Mouse (Mus musculus) erythroid progenitor cell, adult 5-6 weeks (primary cell): Measurements from ENCODE around the gene Ppp6r2. TPM values are rescaled to one million over a fixed set of nuclear protein-coding genes. Genes with fewer than 3 reads are reported as not detected.

Experiments used
- ATAC-seq: replicated peaks from 2 replicates; pipeline ENCODE4 v1.8.0; 2016; ENCODE audit warnings: moderate number of reproducible peaks, mild to moderate bottlenecking, moderate TSS enrichment, inconsistent platforms; ENCODE audit not compliant: poor library complexity, low FRiP score, severe bottlenecking
- total RNA-seq, 2 experiments: library from RNA; stranded (forward) in 1 of 2; stranded (reverse) in 1 of 2; fragments of 150-400 nt in 1 of 2; fragments of 186-747, 209-891 nt in 1 of 2; gene quantifications; 2 replicates each; pipeline versions ENCODE4 v1.2.3 to v1.2.4; 2015 to 2017; ENCODE audit warnings: low replicate concordance in 2 of 2

Gene Ppp6r2
- total RNA-seq, 2 experiments from 2014 or later: 55.4 to 61.6 TPM

- ATAC-seq: no peak
These were observed 86.3 kb downstream of the Ppp6r2 start for GRCm38 (mm10) chr15:89297695-89298094.

DNA sequence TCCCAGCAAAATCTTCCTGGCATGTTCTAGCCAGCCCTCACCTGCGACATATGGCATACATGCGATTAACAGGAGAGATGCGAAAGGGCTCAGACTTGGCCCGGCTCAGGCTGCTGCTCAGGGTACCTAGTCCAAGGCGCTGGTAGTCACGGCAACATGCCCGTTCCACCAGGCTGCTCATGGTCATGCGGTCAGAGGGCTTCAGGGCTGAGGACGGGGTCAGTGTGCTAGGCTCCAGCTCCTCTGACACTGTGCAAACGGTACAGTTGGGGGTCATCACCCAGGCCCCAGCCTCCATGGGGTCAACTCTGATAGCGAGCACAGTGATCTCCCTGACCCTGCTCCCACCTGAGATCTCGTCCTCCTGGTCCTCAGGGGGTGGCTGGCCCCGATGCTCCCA lies 88.8 kb downstream of the Ppp6r2 start:
- ATAC-seq: no peak

- ATAC-seq: no peak
These were observed 89.2 kb downstream of the Ppp6r2 start for GRCm38 (mm10) chr15:89300600-89300999.

DNA sequence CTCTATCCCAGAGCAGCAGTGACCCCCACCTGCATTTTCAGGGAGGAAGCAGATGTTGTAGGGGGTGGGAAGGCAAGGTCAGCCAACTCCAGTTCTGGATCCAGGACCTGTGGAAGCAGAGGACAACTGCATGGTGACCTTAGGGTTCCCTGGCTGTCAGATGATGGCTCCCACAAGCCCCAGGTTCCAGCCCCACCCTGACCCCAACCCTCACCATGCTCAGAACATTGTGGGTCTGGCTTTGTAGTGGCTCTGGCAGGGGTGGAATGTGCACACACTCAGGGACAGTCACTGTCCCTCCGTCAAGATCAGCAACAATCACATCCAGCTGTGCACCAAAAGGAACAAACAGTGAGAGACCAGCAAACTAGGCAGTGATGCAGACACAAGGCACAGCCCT lies 94.6 kb downstream of the Ppp6r2 start:
- ATAC-seq: no peak

DNA sequence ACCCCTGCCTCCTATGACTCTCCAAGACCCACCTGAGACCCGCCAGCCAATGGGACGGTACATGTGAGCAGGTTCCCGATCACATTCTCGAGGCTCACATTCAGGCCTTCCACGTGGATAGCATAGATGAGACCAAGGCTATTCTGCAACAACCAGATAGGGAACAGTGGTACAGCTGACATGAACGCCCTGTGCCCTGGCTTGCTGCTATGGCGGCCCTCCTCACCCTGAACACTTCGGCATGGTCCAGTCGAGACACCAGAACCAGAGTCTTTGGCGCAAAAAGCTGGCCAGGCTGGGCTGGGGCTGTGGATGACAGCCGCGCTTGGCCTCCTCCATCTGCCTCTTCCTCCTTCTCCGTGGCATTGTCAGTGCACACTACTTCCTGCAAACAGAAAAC lies 96.1 kb downstream of the Ppp6r2 start:
- no peak for ATAC-seq

DNA sequence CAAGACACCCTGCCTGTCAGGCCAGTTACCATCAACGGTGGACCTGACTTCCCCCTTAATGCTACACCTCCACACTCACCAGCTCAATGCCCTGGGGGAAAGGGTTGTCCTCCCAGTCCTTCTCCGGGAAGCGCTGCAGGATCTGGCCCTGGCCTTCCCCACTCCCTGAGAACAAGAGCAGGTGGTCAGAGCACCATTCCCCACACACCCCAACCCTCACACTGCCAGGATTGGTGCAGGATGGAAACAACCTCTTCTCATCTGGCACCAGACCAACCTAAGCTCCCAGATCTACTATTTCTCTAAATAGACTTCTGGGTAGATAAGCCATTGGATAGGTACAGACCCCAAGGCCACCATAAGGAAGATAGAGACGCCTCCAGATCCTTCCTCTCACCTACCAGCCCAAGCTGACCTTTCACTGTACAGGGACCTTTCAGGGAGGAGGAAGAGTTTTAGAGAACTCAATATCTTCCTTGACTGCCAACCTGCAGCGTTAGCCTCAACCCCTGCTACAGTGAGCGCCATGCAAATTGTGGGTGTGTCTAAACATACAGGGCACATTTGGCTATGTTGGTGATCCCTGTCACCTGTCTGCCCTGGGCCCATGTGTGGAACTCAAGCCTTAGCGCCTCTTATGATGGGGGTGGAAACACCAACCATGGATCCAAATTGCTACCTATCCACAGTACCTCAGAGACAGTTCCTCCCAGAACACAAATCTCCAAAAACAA lies 97.2 kb downstream of the Ppp6r2 start:
- ATAC-seq: no peak

- no peak for ATAC-seq
These were observed 98.7 kb downstream of the Ppp6r2 start for GRCm38 (mm10) chr15:89309962-89310498.

DNA sequence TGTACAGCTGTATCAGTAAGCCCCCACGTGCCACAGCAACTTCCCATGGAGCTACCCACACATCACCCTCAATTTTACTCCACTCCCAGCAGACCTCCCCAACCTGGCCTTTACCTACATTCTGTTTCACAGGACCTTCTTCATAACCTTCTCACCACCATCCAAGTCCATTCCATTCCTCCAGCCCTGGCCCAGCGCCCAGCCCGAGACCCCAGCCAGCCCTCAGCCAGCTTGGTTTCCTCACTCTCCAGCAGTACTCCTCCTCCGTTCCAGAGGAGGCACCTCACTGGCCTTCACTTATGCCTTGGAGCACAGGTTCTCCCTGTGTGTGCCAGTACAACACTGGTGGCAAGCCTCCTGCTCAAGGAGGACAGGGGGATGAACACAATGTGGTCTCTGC lies 102.0 kb downstream of the Ppp6r2 start:
- ATAC-seq: no peak

GRCm38 (mm10) chr15:89314107-89314506 lies 102.8 kb downstream of the Ppp6r2 start:
- ATAC-seq: no peak

DNA sequence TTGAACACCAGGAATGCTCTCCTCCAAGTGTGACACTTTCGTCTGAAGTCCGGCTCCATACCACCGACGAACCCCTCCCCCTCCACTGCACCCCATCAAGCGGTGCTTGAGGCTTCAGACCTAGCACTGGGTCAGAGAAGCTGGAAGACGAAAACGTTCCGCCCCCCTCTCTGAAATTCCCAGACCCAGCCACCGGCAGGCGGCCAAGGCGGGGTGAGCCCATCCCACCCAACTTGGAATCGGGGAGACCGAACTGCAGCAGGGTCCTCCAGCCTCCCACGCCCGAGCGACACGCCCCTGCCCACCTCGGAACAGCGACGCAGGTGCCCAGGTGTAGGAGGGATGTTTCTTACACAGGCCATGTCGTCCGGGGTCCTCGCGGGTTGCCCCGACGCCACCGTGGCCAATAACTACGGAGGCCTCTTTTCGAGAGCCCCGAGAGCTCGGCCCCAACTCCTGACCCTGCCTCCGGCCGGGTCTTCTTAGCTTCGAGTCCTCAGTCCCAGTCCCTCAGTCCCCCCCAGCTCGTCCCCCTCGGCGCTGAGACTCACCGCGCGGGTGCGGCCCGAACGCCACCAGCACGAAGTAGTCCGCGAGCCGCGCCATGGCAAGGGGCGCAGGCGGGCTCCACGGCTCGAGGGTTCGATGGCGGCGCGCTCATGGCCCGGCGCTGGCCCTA lies 103.3 kb downstream of the Ppp6r2 start:
- ATAC-seq: peak; percentile 4; the same call in 1 of the 2 replicates

GRCm38 (mm10) chr15:89315190-89315731 lies 103.9 kb downstream of the Ppp6r2 start, which contains the start of gene Sbf1:
TSS of gene Sbf1 (minus strand) at chr15:89315311.
- peak; percentile 96 for ATAC-seq

GRCm38 (mm10) chr15:89316146-89316545 lies 104.8 kb downstream of the Ppp6r2 start:
- no peak for ATAC-seq

GRCm38 (mm10) chr15:89321264-89321663 lies 109.9 kb downstream of the Ppp6r2 start:
- no peak for ATAC-seq

GRCm38 (mm10) chr15:89322670-89323522 lies 111.5 kb downstream of the Ppp6r2 start, which contains the start of gene Adm2:
TSS of gene Adm2 (plus strand) at chr15:89322720.
- ATAC-seq: no peak

- no peak for ATAC-seq
These were observed 112.3 kb downstream of the Ppp6r2 start for GRCm38 (mm10) chr15:89323656-89324055.

- ATAC-seq: no peak
These were observed 115.1 kb downstream of the Ppp6r2 start for GRCm38 (mm10) chr15:89326441-89326840.

GRCm38 (mm10) chr15:89334271-89334670 lies 122.9 kb downstream of the Ppp6r2 start, which contains the start of gene Miox:
TSS of gene Miox (plus strand) at chr15:89334398.
- ATAC-seq: no peak

- no peak for ATAC-seq
These were observed 123.6 kb downstream of the Ppp6r2 start for GRCm38 (mm10) chr15:89334774-89335537.

GRCm38 (mm10) chr15:89336422-89336821 lies 125.1 kb downstream of the Ppp6r2 start:
- no peak for ATAC-seq
